Mouse (Mus musculus) embryonic facial prominence, embryonic 15.5 days (tissue): ENCODE data around the gene Cadps. TPM values are rescaled to one million over a fixed set of nuclear protein-coding genes. Genes with fewer than 3 reads are reported as not detected.

ENCODE experiments used
- ATAC-seq: fragments of 200-750 bp; cut with Nextera tagmentation; 2 replicates; pipeline ENCODE4 v1.8.0; 2017; ENCODE audit warnings: low read depth, moderate TSS enrichment; ENCODE audit not compliant: insufficient number of reproducible peaks, low FRiP score, low TSS enrichment
- H3K27ac ChIP-seq: fragments of 300-500 bp; sonication (generic); replicated peaks from 2 replicates; pipeline ENCODE4 v1.5.1; 2015; ENCODE audit warnings: mild to moderate bottlenecking, inconsistent platforms
- H3K27me3 ChIP-seq: fragments of 300-500 bp; sonication (generic); 2 replicates; pipeline ENCODE4 v1.6.1; 2015; ENCODE audit warnings: inconsistent platforms
- H3K36me3 ChIP-seq: fragments of 300-500 bp; sonication (generic); 2 replicates; pipeline ENCODE4 v1.6.1; 2015; ENCODE audit warnings: mild to moderate bottlenecking, inconsistent platforms
- H3K4me1 ChIP-seq: fragments of 300-500 bp; sonication (generic); 2 replicates; pipeline ENCODE4 v1.6.1; 2015; ENCODE audit warnings: inconsistent platforms
- H3K4me2 ChIP-seq: fragments of 300-500 bp; sonication (generic); replicated peaks from 2 replicates; pipeline ENCODE4 v1.6.1; 2015; ENCODE audit warnings: mild to moderate bottlenecking, inconsistent platforms
- H3K4me3 ChIP-seq: fragments of 300-500 bp; sonication (generic); replicated peaks from 2 replicates; pipeline ENCODE4 v1.5.1; 2015; ENCODE audit warnings: mild to moderate bottlenecking, inconsistent platforms
- H3K9ac ChIP-seq: fragments of 300-500 bp; sonication (generic); 2 replicates; pipeline ENCODE4 v1.6.1; 2015; ENCODE audit warnings: inconsistent platforms
- H3K9me3 ChIP-seq: fragments of 300-500 bp; sonication (generic); replicated peaks from 2 replicates; pipeline ENCODE4 v1.6.1; 2016; ENCODE audit warnings: inconsistent platforms
- WGBS: fragments of 180-500 bp; shearing (Covaris S2); methylation state at CpG from one replicate; pipeline ENCODE4 v1.1.7; 2015; 5-methylcytosine and 5-hydroxymethylcytosine counted together
- polyA plus RNA-seq: library from polyadenylated mRNA; unstranded; fragments of >200 nt; fragmentation: Nextera tagmentation; extraction: Ambion mirVana; gene quantifications from 2 replicates; pipeline ENCODE4 v1.2.1, GENCODE M21; 2015

Cadps gene
- 1.4 and 1.7 TPM in 2 replicates for polyA plus RNA-seq

- Histone ChIP-seq H3K4me1 (peaks cover 18% of the 10 kb centered on the region), H3K36me3 (no peaks in the 10 kb centered on the region), H3K9ac (0 out of 2 replicates have a peak within 1 kb of the TSS, but pooled peaks have one; percentile 2), H3K4me3 (peak within 1 kb of the TSS; percentile 49), H3K27me3 (peaks cover 25% of the 10 kb centered on the region), H3K27ac (peak within 1 kb of the TSS; percentile 31; the same call in 1 of the 2 replicates), H3K4me2 (peak within 1 kb of the TSS; percentile 91), H3K9me3 (no peaks in the 10 kb centered on the region)
- peak; percentile 49 for ATAC-seq
- WGBS, result under 1% methylated on average over 67 of the region's 71 CpGs
Observed at GRCm38 (mm10) chr14:12822491-12823219, at the start of gene Cadps. Cadps (minus strand) TSS chr14:12823079.

- Histone ChIP-seq H3K4me2 (no peak overlapping the region), H3K4me3 (no peak overlapping the region), H3K27me3 (no peaks in the 10 kb centered on the region), H3K4me1 (no peaks in the 10 kb centered on the region), H3K36me3 (no peaks in the 10 kb centered on the region), H3K27ac (no peak overlapping the region), H3K9ac (no peak overlapping the region), H3K9me3 (no peaks in the 10 kb centered on the region)
- ATAC-seq, result no peak
- WGBS, result 79% methylated on average over 1 of the region's 1 CpGs
Observed at GRCm38 (mm10) chr14:12869605-12870004, 46.7 kb upstream of the Cadps start.

- Histone ChIP-seq H3K4me1 (no peaks in the 10 kb centered on the region), H3K36me3 (no peaks in the 10 kb centered on the region), H3K9me3 (no peaks in the 10 kb centered on the region), H3K9ac (no peak overlapping the region), H3K27me3 (no peaks in the 10 kb centered on the region), H3K4me3 (no peak overlapping the region), H3K27ac (no peak overlapping the region), H3K4me2 (no peak overlapping the region)
- ATAC-seq, result no peak
- 65% methylated on average over 2 of the region's 2 CpGs for WGBS
Observed at GRCm38 (mm10) chr14:12865258-12865657, 42.4 kb upstream of the Cadps start.

GRCm38 (mm10) chr14:12843860-12844259 is 21.0 kb upstream of the Cadps start:
- Histone ChIP-seq H3K36me3 (no peaks in the 10 kb centered on the region), H3K27ac (no peak overlapping the region), H3K9me3 (no peaks in the 10 kb centered on the region), H3K4me2 (no peak overlapping the region), H3K27me3 (no peaks in the 10 kb centered on the region), H3K9ac (no peak overlapping the region), H3K4me1 (no peaks in the 10 kb centered on the region), H3K4me3 (no peak overlapping the region)
- ATAC-seq, result no peak

- no peak overlapping the region for H3K27ac ChIP-seq
- H3K4me3 ChIP-seq, result no peak overlapping the region
- no peaks in the 10 kb centered on the region for H3K4me1 ChIP-seq
- no peaks in the 10 kb centered on the region for H3K27me3 ChIP-seq
- H3K9ac ChIP-seq, result no peak overlapping the region
- H3K36me3 ChIP-seq, result no peaks in the 10 kb centered on the region
- no peak for ATAC-seq
- no peaks in the 10 kb centered on the region for H3K9me3 ChIP-seq
- H3K4me2 ChIP-seq, result no peak overlapping the region
- WGBS, result 47% methylated on average over 1 of the region's 1 CpGs
Observed at GRCm38 (mm10) chr14:12839471-12839870, 16.6 kb upstream of the Cadps start.

- no peaks in the 10 kb centered on the region for H3K4me1 ChIP-seq
- no peak overlapping the region for H3K27ac ChIP-seq
- ATAC-seq, result no peak
- no peaks in the 10 kb centered on the region for H3K27me3 ChIP-seq
- no peak overlapping the region for H3K4me3 ChIP-seq
- no peaks in the 10 kb centered on the region for H3K9me3 ChIP-seq
- no peaks in the 10 kb centered on the region for H3K36me3 ChIP-seq
- no peak overlapping the region for H3K9ac ChIP-seq
- H3K4me2 ChIP-seq, result no peak overlapping the region
Observed at GRCm38 (mm10) chr14:12838949-12839348, 16.1 kb upstream of the Cadps start.

- H3K36me3 ChIP-seq, result no peaks in the 10 kb centered on the region
- H3K9ac ChIP-seq, result no peak overlapping the region
- no peak for ATAC-seq
- no peak overlapping the region for H3K4me3 ChIP-seq
- no peaks in the 10 kb centered on the region for H3K9me3 ChIP-seq
- no peaks in the 10 kb centered on the region for H3K27me3 ChIP-seq
- no peaks in the 10 kb centered on the region for H3K4me1 ChIP-seq
- H3K27ac ChIP-seq, result no peak overlapping the region
- H3K4me2 ChIP-seq, result no peak overlapping the region
Observed at GRCm38 (mm10) chr14:12838323-12838722, 15.4 kb upstream of the Cadps start.

GRCm38 (mm10) chr14:12837902-12838301 is 15.0 kb upstream of the Cadps start:
- Histone ChIP-seq H3K27me3 (no peaks in the 10 kb centered on the region), H3K27ac (no peak overlapping the region), H3K4me3 (no peak overlapping the region), H3K4me1 (no peaks in the 10 kb centered on the region), H3K36me3 (no peaks in the 10 kb centered on the region), H3K9ac (no peak overlapping the region), H3K9me3 (no peaks in the 10 kb centered on the region), H3K4me2 (no peak overlapping the region)
- 24% methylated on average over 1 of the region's 1 CpGs for WGBS
- no peak for ATAC-seq

- 9% methylated on average over 6 of the region's 6 CpGs for WGBS
Observed at GRCm38 (mm10) chr14:12823781-12824180, 902 bp upstream of the Cadps start.

GRCm38 (mm10) chr14:12821831-12822490 is 918 bp downstream of the Cadps start:
- Histone ChIP-seq H3K4me2 (peak overlapping the region; percentile 91), H3K27ac (peak overlapping the region; percentile 31; the same call in 1 of the 2 replicates), H3K4me1 (peaks cover 18% of the 10 kb centered on the region), H3K36me3 (no peaks in the 10 kb centered on the region), H3K9ac (0 out of 2 replicates have a peak overlapping the region, but pooled peaks have one; percentile 2), H3K4me3 (peak overlapping the region; percentile 49), H3K9me3 (no peaks in the 10 kb centered on the region), H3K27me3 (peaks cover 25% of the 10 kb centered on the region)
- peak; percentile 86 for ATAC-seq
- under 1% methylated on average over 55 of the region's 58 CpGs for WGBS

More at GRCm38 (mm10) chr14:12823781-12824180, 902 bp upstream of the Cadps start:
- no peak overlapping the region for H3K4me3 ChIP-seq
- H3K36me3 ChIP-seq, result no peaks in the 10 kb centered on the region
- no peak overlapping the region for H3K9ac ChIP-seq
- no peak overlapping the region for H3K27ac ChIP-seq
- no peak overlapping the region for H3K4me2 ChIP-seq
- no peak for ATAC-seq
- H3K9me3 ChIP-seq, result no peaks in the 10 kb centered on the region
- H3K4me1 ChIP-seq, result peaks cover 18% of the 10 kb centered on the region
- H3K27me3 ChIP-seq, result peaks cover 25% of the 10 kb centered on the region

- WGBS, result under 1% methylated on average over 13 of the region's 13 CpGs
- H3K4me2 ChIP-seq, result peak overlapping the region; percentile 91
- H3K9ac ChIP-seq, result 0 out of 2 replicates have a peak overlapping the region, but pooled peaks have one; percentile 2
- no peak overlapping the region for H3K27ac ChIP-seq
- H3K27me3 ChIP-seq, result peaks cover 25% of the 10 kb centered on the region
- peaks cover 18% of the 10 kb centered on the region for H3K4me1 ChIP-seq
- H3K9me3 ChIP-seq, result no peaks in the 10 kb centered on the region
- no peak for ATAC-seq
- H3K4me3 ChIP-seq, result peak overlapping the region; percentile 49
- no peaks in the 10 kb centered on the region for H3K36me3 ChIP-seq
Observed at GRCm38 (mm10) chr14:12821156-12821813, 1.6 kb downstream of the Cadps start.
